Mouse (Mus musculus) embryonic facial prominence, embryonic 11.5 days (tissue): ENCODE data around the gene Spock2. TPM values are rescaled to one million over a fixed set of nuclear protein-coding genes. Genes with fewer than 3 reads are reported as not detected.
A peak's percentile ranks its signal among the peaks of the same experiment; 100 is the strongest.

Experiments
- ATAC-seq: fragments of 200-750 bp; cut with Nextera tagmentation; replicated peaks from 2 replicates; pipeline ENCODE4 v1.8.0; 2017; ENCODE audit warnings: low read depth; ENCODE audit not compliant: insufficient number of reproducible peaks, low FRiP score, low TSS enrichment
- DNase-seq: peaks from one replicate; pipeline ENCODE4 v3.0.0-alpha.2; 2015; ENCODE audit warnings: low spot score
- H3K27ac ChIP-seq: fragments of 300-500 bp; sonication (generic); replicated peaks from 2 replicates; pipeline ENCODE4 v1.5.1; 2014; ENCODE audit warnings: mild to moderate bottlenecking, low read depth, low read length, control low read depth
- H3K27me3 ChIP-seq: fragments of 300-500 bp; sonication (generic); 2 replicates; pipeline ENCODE4 v1.6.1; 2014; ENCODE audit warnings: mild to moderate bottlenecking, low read length, moderate library complexity, mixed read lengths; ENCODE audit not compliant: control insufficient read depth, insufficient read depth
- H3K36me3 ChIP-seq: fragments of 300-500 bp; sonication (generic); replicated peaks from 2 replicates; pipeline ENCODE4 v1.6.1; 2014; ENCODE audit warnings: low read depth, mild to moderate bottlenecking, low read length, moderate library complexity, mixed read lengths; ENCODE audit not compliant: control insufficient read depth, insufficient read depth
- H3K4me1 ChIP-seq: fragments of 300-500 bp; sonication (generic); 2 replicates; pipeline ENCODE4 v1.6.1; 2014; ENCODE audit warnings: low read length, mixed read lengths; ENCODE audit not compliant: control insufficient read depth, insufficient read depth
- H3K4me2 ChIP-seq: fragments of 300-500 bp; sonication (generic); 2 replicates; pipeline ENCODE4 v1.6.1; 2014; ENCODE audit warnings: low read depth, mild to moderate bottlenecking, control low read depth, low read length, moderate library complexity
- H3K4me3 ChIP-seq: fragments of 300-500 bp; sonication (generic); 2 replicates; pipeline ENCODE4 v1.5.1; 2014; ENCODE audit warnings: low read depth, low read length, control low read depth
- H3K9ac ChIP-seq: fragments of 300-500 bp; sonication (generic); replicated peaks from 2 replicates; pipeline ENCODE4 v1.6.1; 2014; ENCODE audit warnings: mild to moderate bottlenecking, control low read depth, low read length
- H3K9me3 ChIP-seq: fragments of 300-500 bp; sonication (generic); replicated peaks from 2 replicates; pipeline ENCODE4 v1.6.1; 2016; ENCODE audit warnings: mild to moderate bottlenecking, low read length, inconsistent platforms, mixed read lengths; ENCODE audit not compliant: control insufficient read depth
- WGBS: fragments of 180-500 bp; shearing (Covaris S2); extraction: QIAGEN DNeasy Blood & Tissue Kit; methylation state at CpG from one replicate; pipeline ENCODE4 v1.1.7; 2014; 5-methylcytosine and 5-hydroxymethylcytosine counted together
- polyA plus RNA-seq: library from polyadenylated mRNA; unstranded; fragments of >200 nt; fragmentation: Nextera tagmentation; extraction: Ambion mirVana; gene quantifications from 2 replicates; pipeline ENCODE4 v1.2.1, GENCODE M21; 2014

Spock2 gene
- polyA plus RNA-seq, 1 experiment from 2014 or later = 4.8 TPM

- Histone ChIP-seq H3K4me3 (no peak overlapping the region), H3K27me3 (peaks cover 35% of the 10 kb centered on the region), H3K27ac (no peak overlapping the region), H3K4me2 (no peak overlapping the region), H3K36me3 (no peaks in the 10 kb centered on the region), H3K4me1 (peaks cover 10% of the 10 kb centered on the region), H3K9me3 (no peaks in the 10 kb centered on the region), H3K9ac (no peak overlapping the region)
- 76% methylated on average over 8 of the region's 8 CpGs for WGBS
- ATAC-seq (no peak), DNase-seq (no peak)
These were observed 3.3 kb downstream of the Spock2 start for GRCm38 (mm10) chr10:60109336-60109735.

- no peak overlapping the region for H3K4me2 ChIP-seq
- DNase-seq (no peak), ATAC-seq (no peak)
- H3K9ac ChIP-seq = no peak overlapping the region
- H3K27me3 ChIP-seq = peaks cover 35% of the 10 kb centered on the region
- H3K4me1 ChIP-seq = peaks cover 10% of the 10 kb centered on the region
- H3K27ac ChIP-seq = no peak overlapping the region
- no peaks in the 10 kb centered on the region for H3K9me3 ChIP-seq
- 75% methylated on average over 8 of the region's 8 CpGs for WGBS
- H3K4me3 ChIP-seq = no peak overlapping the region
- H3K36me3 ChIP-seq = no peaks in the 10 kb centered on the region
These were observed 4.0 kb downstream of the Spock2 start for GRCm38 (mm10) chr10:60109989-60110388.

- no peak for DNase-seq
- H3K36me3 ChIP-seq = no peaks in the 10 kb centered on the region
- ATAC-seq = no peak
- H3K9me3 ChIP-seq = no peaks in the 10 kb centered on the region
- H3K4me2 ChIP-seq = no peak overlapping the region
- no peak overlapping the region for H3K4me3 ChIP-seq
- peaks cover 5% of the 10 kb centered on the region for H3K4me1 ChIP-seq
- no peak overlapping the region for H3K9ac ChIP-seq
- 85% methylated on average over 10 of the region's 10 CpGs for WGBS
- peaks cover 29% of the 10 kb centered on the region for H3K27me3 ChIP-seq
- H3K27ac ChIP-seq = no peak overlapping the region
These were observed 5.0 kb downstream of the Spock2 start for GRCm38 (mm10) chr10:60110908-60111475.

- Histone ChIP-seq H3K27ac (no peak overlapping the region), H3K4me3 (no peak overlapping the region), H3K27me3 (no peaks in the 10 kb centered on the region), H3K9me3 (no peaks in the 10 kb centered on the region), H3K36me3 (no peaks in the 10 kb centered on the region), H3K4me1 (no peaks in the 10 kb centered on the region; the same call in 1 of the 2 replicates), H3K4me2 (no peak overlapping the region), H3K9ac (no peak overlapping the region)
- 89% methylated on average over 9 of the region's 9 CpGs for WGBS
- ATAC-seq (no peak), DNase-seq (no peak)
These were observed 8.1 kb downstream of the Spock2 start for GRCm38 (mm10) chr10:60113965-60114690.

- ATAC-seq (0 out of 2 replicates have a peak, but pooled peaks have one; percentile 57), DNase-seq (peak; percentile 69)
- 6% methylated on average over 14 of the region's 14 CpGs for WGBS
- Histone ChIP-seq H3K9ac (no peak overlapping the region; the same call in 1 of the 2 replicates), H3K36me3 (no peaks in the 10 kb centered on the region), H3K4me3 (no peak overlapping the region; the same call in 1 of the 2 replicates), H3K4me1 (no peaks in the 10 kb centered on the region; the same call in 1 of the 2 replicates), H3K9me3 (no peaks in the 10 kb centered on the region), H3K27ac (no peak overlapping the region), H3K27me3 (no peaks in the 10 kb centered on the region), H3K4me2 (peak overlapping the region; percentile 29)
These were observed 9.5 kb downstream of the Spock2 start for GRCm38 (mm10) chr10:60115345-60116185.

- Histone ChIP-seq H3K27me3 (no peaks in the 10 kb centered on the region), H3K36me3 (no peaks in the 10 kb centered on the region), H3K9me3 (no peaks in the 10 kb centered on the region), H3K4me1 (no peaks in the 10 kb centered on the region; the same call in 1 of the 2 replicates), H3K4me2 (no peak overlapping the region), H3K27ac (no peak overlapping the region), H3K4me3 (no peak overlapping the region), H3K9ac (no peak overlapping the region)
- 39% methylated on average over 4 of the region's 4 CpGs for WGBS
- no peak for DNase-seq
- ATAC-seq = no peak
These were observed 11.0 kb downstream of the Spock2 start for GRCm38 (mm10) chr10:60116997-60117396.

GRCm38 (mm10) chr10:60118464-60118863 lies 12.4 kb downstream of the Spock2 start:
- no peak for DNase-seq

More at GRCm38 (mm10) chr10:60118464-60118863, 12.4 kb downstream of the Spock2 start:
- Histone ChIP-seq H3K4me1 (no peaks in the 10 kb centered on the region; the same call in 1 of the 2 replicates), H3K4me2 (no peak overlapping the region), H3K27ac (no peak overlapping the region), H3K36me3 (no peaks in the 10 kb centered on the region), H3K27me3 (no peaks in the 10 kb centered on the region), H3K9me3 (no peaks in the 10 kb centered on the region), H3K9ac (no peak overlapping the region), H3K4me3 (no peak overlapping the region)
- 53% methylated on average over 7 of the region's 7 CpGs for WGBS
- ATAC-seq = no peak
